Mouse (Mus musculus) left cerebral cortex, adult 8-10 months (tissue): ENCODE measurements around the gene Thoc6. TPM values are rescaled to one million over a fixed set of nuclear protein-coding genes. Genes with fewer than 3 reads are reported as not detected.
A peak's percentile ranks its signal among the peaks of the same experiment; 100 is the strongest.

ENCODE experiments used
- DNase-seq, 2 experiments: peaks; one replicate each; pipeline ENCODE4 v3.0.0; 2022; ENCODE audit warnings: low spot score in 2 of 2
- total RNA-seq, 4 experiments: library from RNA; stranded (reverse); gene quantifications; 2 replicates each; pipeline ENCODE4 v1.2.4; 2022

Gene Thoc6
- total RNA-seq, 4 experiments from 2014 or later = 5.9 to 8.2 (median 6.9) TPM

DNA sequence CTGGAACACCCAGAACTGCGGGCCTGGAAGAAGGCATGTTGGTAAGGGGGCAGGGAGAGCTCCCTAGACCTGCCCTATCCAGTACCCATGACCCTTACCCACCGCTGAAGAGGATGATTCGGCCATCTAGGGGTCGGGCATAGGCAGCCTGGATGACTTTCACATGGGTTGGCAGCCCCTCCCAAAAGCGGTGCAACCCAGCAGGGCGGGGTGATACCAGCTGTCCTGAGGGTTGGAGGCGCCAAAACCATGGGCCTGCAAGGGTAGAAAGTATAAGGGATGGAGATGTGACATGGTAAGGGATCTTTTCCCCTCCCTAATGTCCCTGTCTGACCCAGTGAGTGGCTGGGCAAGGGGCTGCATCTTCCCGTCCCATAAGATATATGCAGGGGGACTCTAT, 42.4 kb downstream of the Thoc6 start:
- DNase-seq = no peak

DNA sequence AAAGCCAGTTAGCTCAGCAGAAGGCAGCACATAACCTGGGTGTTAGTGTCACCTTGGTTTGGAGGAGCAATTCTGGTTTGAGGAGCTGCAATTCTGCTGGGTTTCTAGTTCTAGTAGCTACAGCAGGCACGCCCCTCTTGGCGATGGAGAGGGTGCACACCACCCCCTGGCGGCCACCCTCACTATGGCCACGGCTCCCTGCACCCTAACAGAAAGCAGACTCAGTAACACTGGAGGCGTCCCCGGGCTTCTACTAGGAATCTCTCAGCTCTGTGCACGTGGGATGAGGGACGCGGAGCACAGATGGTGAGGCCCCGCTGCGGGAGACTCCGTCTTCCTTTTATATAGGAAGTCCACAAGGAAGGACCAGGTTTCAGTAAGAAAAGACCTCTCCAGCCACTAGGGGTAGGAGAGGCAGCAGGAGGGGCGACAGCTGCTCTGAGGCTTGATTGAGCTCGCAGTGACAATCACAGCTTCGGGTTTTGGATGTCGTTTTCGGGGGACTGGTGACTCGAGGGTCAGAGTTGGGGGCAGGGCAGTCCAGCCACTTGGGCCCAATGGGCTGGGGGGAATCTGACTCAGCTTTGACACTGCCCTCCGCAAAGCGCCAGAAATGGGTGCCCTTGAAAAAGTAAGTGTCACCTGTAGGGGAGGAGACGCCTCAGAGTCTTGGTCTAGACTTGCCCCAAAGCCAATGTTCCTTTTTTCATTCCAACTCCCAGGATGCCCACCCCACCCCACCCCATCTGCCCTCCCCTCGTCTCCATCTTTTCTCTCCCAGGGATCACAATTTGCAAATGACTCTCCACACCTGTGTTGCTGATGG, 43.3 kb downstream of the Thoc6 start:
- peak; percentile 72 for DNase-seq

GRCm38 (mm10) chr17:23627813-23628212, 45.9 kb downstream of the Thoc6 start:
- no peak for DNase-seq

DNA sequence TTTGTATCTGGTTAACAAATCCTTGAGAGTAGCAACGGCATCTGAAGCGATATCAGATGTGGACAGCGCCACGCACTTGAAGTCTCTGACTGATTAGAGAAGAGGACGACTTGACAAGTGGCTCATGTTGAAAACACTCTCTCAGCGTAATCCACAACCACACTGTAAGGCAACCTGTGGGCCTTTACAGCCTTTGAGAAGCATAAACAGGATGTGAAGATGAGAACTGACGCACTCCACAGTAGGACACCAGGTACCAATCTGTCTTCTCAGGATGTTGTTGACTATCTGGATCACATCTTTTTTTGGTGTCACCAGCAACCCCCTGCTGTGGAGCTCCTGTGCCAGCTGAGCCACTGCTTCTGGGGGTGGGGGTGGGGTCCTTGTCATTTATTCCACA, 53.3 kb downstream of the Thoc6 start:
- no peak for DNase-seq

Other genes with a start within 250 kb of the Thoc6 start
- gene Vmn2r117, start 194.2 kb downstream of the Thoc6 start, total RNA-seq = not detected
- 1 to 10 TPM; 5.9 to 7.1 (median 6.8) TPM for gene Zfp213, start 109.6 kb downstream of the Thoc6 start, total RNA-seq
- gene Zfp13, start 74.4 kb downstream of the Thoc6 start, total RNA-seq = 10 to 100 TPM; 20.6 to 32.1 (median 27.1) TPM
- gene Zscan10, start 73.0 kb downstream of the Thoc6 start, total RNA-seq = not detected
- under 1 TPM in 3 of 4 experiments, not detected in 1; 0.16 to 0.20 (median 0.19) TPM for gene Mmp25, start 28.6 kb downstream of the Thoc6 start, total RNA-seq
- not detected for gene Bicdl2, start 13.4 kb downstream of the Thoc6 start, total RNA-seq
- gene Hcfc1r1, start 286 bp downstream of the Thoc6 start, total RNA-seq = 100 to 1,000 TPM; 128 to 137 (median 134) TPM
- 1 to 10 TPM; 4.9 to 9.2 (median 7.0) TPM for gene Tnfrsf12a, start 3.6 kb upstream of the Thoc6 start, total RNA-seq
- gene Cldn6, start 5.4 kb upstream of the Thoc6 start, total RNA-seq = under 1 TPM in 1 of 4 experiments, not detected in 3; 0.34 TPM
- under 1 TPM in 2 of 4 experiments, not detected in 2; 0.23 to 0.63 TPM for gene Cldn9, start 10.1 kb upstream of the Thoc6 start, total RNA-seq
- under 1 TPM in 3 of 4 experiments, not detected in 1; 0.11 to 0.57 (median 0.19) TPM for gene 1520401A03Rik, start 48.9 kb upstream of the Thoc6 start, total RNA-seq
- gene Pkmyt1, start 52.5 kb upstream of the Thoc6 start, total RNA-seq = 1 to 10 TPM; 4.6 to 6.4 (median 5.5) TPM
- gene Paqr4, start 67.0 kb upstream of the Thoc6 start, total RNA-seq = 10 to 100 TPM; 60.6 to 69.2 (median 62.3) TPM
- 1 to 10 TPM in 2 of 4 experiments, under 1 TPM in 2; 0.78 to 1.4 (median 1.0) TPM for gene Kremen2, start 72.0 kb upstream of the Thoc6 start, total RNA-seq
- 100 to 1,000 TPM; 423 to 484 (median 468) TPM for gene Flywch1, start 97.7 kb upstream of the Thoc6 start, total RNA-seq
- 10 to 100 TPM; 12.2 to 21.3 (median 17.7) TPM for gene Flywch2, start 112.2 kb upstream of the Thoc6 start, total RNA-seq
- gene Srrm2, start 116.7 kb upstream of the Thoc6 start, total RNA-seq = 100 to 1,000 TPM; 535 to 585 (median 566) TPM
- gene Elob, start 155.3 kb upstream of the Thoc6 start, total RNA-seq = 100 to 1,000 TPM; 314 to 398 (median 353) TPM
- gene Prss33, start 162.2 kb upstream of the Thoc6 start, total RNA-seq = under 1 TPM in 1 of 4 experiments, not detected in 3; 0.30 TPM
- under 1 TPM in 3 of 4 experiments, not detected in 1; 0.39 to 0.87 (median 0.66) TPM for gene Prss32, start 170.0 kb upstream of the Thoc6 start, total RNA-seq
- gene Prss41, start 170.3 kb upstream of the Thoc6 start, total RNA-seq = 1 to 10 TPM; 1.1 to 3.2 (median 2.0) TPM
- not detected for gene Prss21, start 194.2 kb upstream of the Thoc6 start, total RNA-seq
- gene Dcpp1, start 207.0 kb upstream of the Thoc6 start, total RNA-seq = not detected
- not detected for gene Dcpp2, start 207.0 kb upstream of the Thoc6 start, total RNA-seq
- gene Dcpp3, start 243.6 kb upstream of the Thoc6 start, total RNA-seq = not detected